Mouse (Mus musculus) thymus, adult 18-20 months (tissue): ENCODE results near the gene Fermt3.
A peak's percentile ranks its signal among the peaks of the same experiment; 100 is the strongest.
"Not testable (repeated sequence)": the region's sequence is repeated elsewhere in the genome, so short reads cannot be mapped to it uniquely, and the experiment has no call there.

ENCODE experiments used
- DNase-seq, 2 experiments: peaks; one replicate each; pipeline ENCODE4 v3.0.0; 2022; ENCODE audit warnings: mixed read lengths in 2 of 2

The Fermt3 gene

DNA sequence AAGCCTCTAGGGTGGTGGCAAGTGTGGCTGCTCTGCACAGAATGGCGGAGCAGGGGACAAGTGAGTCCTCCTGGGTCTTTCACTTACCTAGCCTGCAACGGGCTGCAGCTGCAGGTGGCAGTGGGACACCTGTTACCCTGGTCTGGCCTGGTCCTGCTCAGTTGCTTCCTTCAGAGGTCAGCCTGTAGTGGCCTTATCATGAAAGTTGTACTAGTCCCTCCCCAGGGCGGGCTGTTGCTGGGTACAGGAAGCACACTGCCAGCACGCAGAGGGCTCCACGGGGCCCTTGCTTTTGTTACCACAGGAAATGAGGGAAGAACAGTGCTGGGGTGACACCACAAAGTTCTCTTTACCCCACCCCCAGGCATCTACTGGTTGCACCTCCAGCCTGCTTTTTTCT is at the start of gene Fermt3:
Gene Fermt3 (minus strand): TSS at position 279 of the 400 bp plus-strand sequence.
- DNase-seq, result peak; percentile 77 to 87

DNA sequence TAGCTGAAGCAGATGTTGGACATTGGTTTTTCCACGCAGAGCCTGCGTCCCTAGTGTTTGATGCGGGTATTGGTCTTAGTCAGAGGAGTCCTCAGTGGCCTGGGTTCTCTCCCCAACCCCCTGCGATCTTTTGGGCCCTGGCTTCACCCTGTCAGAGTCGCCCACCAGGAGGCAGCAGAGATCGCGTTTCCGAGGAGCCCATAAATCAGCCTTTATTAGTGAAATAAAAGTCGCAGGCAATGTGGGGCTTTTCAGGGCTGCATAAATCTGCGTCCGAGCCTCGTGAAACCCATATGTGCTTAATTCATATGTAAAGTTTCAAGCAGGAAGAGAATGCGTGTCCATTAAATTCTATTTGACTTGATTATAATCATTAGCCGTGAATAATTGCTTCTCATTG is 48.9 kb upstream of the Fermt3 start:
- DNase-seq, result peak; percentile 38 to 53

DNA sequence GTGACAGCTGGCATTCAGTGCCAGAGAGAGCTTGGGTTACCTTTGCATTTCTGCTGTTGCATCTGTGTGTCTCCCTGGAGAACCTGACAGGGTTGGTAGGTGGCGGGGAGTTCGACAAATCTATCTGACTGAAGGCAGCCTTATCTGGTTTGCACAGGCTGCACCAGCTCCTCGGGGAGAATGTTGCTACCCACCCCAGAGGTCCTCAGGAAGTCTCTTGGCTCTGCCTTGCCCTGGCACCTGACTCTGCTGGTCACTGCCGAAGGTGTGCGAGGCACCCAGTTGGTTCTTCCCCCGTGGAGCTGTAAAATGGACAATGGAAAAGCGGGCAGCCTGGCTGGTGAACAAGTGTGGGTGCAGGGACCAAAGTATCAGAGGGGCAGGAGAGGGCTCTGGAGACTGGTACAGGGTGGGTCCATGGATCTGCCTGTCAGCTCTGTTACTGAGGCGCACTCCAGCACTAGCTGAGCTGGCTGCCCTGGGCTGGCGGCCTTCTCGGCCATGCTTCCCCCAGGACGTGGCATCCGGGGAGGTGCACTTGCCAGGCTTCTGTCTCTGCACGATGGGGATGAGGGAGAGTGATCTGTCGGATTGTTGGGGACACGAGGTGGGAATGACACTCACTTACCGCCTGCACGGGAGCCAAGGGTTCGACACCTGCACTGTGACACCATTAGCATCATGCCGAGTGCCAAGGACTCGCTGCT is 48.2 kb upstream of the Fermt3 start:
- DNase-seq, result peak in 1 of 2 experiments; percentile 28

- DNase-seq, result no peak
These were observed 47.6 kb upstream of the Fermt3 start for GRCm38 (mm10) chr19:7066828-7067342.

- peak; percentile 75 to 82 for DNase-seq
These were observed 47.0 kb upstream of the Fermt3 start for GRCm38 (mm10) chr19:7066034-7066827.

DNA sequence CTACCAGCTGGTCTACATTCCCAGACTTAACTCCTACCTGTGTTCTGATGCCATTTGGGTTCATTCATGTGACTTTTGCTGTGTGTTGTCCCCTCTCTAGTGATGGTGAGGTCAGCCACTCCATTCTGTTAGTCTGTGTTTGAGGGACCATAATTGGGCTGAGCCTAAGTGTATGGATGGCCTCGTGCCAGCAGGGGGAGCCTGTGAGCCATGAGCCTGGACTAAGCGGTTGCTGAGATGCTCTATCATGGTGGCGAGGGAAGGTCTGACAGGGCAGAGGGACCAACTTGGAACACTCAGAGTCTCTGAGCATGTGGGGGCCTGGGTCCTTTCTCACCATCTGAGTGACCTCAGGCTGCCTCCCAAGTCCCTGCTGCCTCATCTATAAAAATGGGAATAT is 45.3 kb upstream of the Fermt3 start:
- peak; percentile 61 to 67 for DNase-seq

- no peak for DNase-seq
These were observed 43.6 kb upstream of the Fermt3 start for GRCm38 (mm10) chr19:7062916-7063315.

- no peak for DNase-seq
These were observed 42.8 kb upstream of the Fermt3 start for GRCm38 (mm10) chr19:7062110-7062509.

GRCm38 (mm10) chr19:7058541-7058940 is 39.3 kb upstream of the Fermt3 start:
- DNase-seq, result no peak

DNA sequence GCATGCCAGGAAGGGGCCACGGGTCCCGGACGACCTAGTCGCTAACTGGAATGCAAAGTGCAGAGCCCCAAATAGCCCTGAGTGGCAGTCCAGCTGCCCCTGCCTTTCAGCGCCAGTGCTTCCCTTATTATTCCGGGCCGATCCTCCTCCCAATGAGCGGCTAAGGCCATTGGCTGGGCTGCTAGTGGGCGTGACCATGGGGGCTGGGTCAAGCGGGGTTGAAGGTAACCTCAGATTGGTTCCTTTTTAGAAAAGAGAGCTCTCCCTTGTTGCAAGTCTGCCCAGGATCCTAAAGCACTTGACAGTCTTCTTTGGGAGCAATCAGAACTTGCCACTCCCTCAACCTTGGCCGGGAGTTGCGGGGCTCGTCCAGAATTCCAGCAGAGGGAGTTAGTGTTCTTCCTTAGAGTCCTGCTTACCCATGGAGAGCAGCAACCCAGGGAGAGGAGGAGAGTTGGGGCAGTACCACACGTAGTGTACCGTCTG is 38.5 kb upstream of the Fermt3 start:
- DNase-seq, result peak; percentile 51 to 57

DNA sequence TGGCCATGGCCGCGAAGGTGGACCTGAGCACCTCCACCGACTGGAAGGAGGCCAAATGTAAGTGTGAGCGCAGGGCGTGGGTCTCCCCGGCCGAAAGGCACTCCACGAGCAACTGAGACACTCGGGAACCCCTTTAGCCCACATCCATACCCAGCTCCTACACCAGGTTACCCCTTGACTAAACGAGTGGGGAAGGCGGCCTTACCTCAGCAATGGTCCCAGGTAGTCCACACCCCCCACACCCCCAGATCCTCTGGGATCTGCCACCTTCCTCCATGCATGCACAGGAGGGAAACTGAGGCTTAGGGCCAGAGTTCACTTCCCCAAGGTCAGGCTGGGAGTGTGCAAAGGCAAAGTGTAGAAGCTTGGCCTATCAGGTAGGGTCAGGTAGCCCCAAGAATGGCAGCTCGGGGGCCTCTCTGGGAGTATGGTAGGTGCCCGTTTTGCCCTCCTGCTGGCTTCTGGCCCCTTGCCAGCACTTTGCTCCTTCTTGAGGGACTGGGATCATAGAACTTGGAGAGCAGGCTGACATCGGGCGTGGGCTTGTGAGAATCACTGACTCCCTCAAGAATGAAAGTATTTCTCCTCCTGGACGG is 38.0 kb upstream of the Fermt3 start:
- DNase-seq, result peak in 1 of 2 experiments; percentile 23

DNA sequence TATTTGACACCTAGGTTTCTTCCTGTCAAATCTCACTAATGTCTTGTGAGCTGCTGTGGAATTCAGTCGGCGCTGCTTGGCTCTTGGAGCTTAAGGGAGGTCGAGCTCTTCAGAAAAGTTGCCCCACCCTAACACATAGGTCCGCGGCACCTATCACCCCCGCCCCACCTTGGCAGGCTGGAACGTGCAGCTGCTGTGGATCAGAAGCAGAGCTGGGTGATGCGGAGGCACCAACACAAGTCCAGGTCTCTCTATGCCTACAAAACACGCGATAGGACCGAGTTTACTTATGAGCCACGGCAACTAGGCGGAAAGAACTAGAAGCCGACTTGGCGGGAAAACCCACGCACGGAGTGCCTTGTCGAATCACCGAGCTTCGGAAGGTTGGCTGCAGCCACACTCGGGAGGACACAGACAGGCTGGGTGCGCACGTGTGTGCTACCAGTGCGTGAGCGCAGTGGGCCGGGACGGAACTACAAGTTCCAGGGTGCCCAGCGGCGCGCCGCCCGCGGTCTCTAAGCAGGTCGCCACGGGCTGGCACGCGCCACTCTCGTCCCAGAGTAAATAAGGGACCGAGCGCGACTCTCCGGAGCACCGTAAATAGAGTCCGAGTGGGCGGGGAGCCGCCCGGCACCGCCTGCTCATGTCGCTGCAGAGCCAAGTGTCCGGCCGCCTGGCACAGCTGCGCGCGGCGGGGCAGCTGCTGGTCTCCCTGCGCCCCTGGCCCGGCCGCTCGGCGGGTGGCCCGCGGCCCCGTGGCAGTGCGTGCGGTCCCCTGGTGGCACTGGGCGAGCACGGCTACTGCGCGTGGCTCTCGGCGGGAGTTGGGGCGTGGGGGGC is 37.2 kb upstream of the Fermt3 start, which contains the start of gene Macrod1:
Gene Macrod1 (plus strand): TSS at position 563 of the 840 bp plus-strand sequence.
- peak; percentile 66 to 67 for DNase-seq

- DNase-seq, result no peak
These were observed 35.9 kb upstream of the Fermt3 start for GRCm38 (mm10) chr19:7055173-7055572.

GRCm38 (mm10) chr19:7054772-7055171 is 35.5 kb upstream of the Fermt3 start:
- no peak for DNase-seq

- DNase-seq, result not testable (repeated sequence)
These were observed 34.1 kb upstream of the Fermt3 start for GRCm38 (mm10) chr19:7053382-7053781.

DNA sequence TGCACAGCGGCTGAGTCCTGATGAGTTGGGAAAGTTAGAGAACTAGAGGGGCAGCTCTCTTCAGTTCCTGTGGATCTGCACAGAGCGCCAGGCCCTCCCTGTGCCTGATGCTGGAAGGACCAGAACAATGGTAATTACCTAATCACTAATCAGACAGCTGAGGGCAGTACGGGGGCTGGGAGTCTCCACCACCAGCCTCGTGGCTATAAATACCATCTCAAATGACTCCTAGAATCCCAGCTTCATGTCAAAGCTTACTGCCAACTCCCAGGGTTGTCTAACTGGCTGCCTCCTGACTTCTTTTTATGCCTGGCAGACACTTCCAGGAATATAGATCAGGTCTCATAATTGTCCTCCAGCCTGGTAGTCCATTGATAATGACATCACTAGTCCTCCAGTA is 25.4 kb upstream of the Fermt3 start:
- DNase-seq, result no peak

DNA sequence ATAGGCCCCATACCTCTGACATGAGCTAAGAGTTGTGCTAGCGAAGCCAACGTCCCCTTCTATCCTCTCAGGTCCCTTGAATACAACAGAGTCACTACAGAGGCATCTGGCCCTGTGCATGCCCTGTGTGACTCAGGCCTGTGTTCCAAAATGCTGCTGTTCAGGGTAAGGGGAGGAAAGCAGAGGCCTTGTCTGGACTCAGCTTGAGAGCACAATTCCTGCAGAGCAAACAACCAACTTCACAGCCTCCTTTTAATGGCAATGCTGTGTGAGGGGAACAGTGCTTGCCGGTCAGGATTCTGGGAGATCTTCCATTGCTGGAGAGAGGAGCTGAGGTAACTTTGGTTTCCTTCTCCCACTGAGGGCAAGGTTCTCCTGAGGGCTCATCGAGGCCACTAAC is 25.0 kb upstream of the Fermt3 start:
- DNase-seq, result no peak

GRCm38 (mm10) chr19:7041171-7041570 is 21.9 kb upstream of the Fermt3 start:
- no peak for DNase-seq

DNA sequence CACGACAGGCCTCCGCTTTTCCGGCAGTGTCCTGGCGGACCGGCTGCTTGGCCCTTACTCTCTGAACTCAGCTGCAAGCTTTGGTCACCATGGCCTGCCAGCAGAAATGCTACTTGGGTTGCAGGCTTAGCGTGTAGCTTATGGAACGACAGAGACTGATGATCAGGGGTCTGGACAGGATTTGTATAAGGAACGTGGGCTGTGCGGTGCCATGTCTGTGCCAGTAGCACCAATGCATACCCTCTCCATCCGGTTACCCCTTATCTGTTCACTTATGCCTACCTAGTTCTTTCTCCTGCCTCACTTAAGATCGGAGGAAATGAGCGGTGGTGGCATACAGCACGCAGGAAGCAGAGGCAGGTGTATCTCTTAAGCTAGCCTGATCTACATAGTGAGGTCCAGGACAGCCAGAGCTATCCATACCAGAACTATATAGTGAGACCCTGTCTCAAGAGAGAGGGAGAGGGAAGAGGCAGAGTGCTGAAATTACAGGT is 21.4 kb upstream of the Fermt3 start:
- DNase-seq, result peak in 1 of 2 experiments; percentile 57

GRCm38 (mm10) chr19:7039841-7040636 is 20.8 kb upstream of the Fermt3 start, which contains the start of gene Stip1:
Gene Stip1, minus strand, starts transcription at chr19:7039967.
- DNase-seq, result peak; percentile 99 to 100
